Mouse (Mus musculus): ENCODE results near the gene Arhgdig. TPM values are rescaled to one million over a fixed set of nuclear protein-coding genes. Genes with fewer than 3 reads are reported as not detected.

The Arhgdig gene
- 15.0 and 23.9 TPM in 2 replicates for total RNA-seq (2012; rRNA removed)

- H3K27ac ChIP-seq (ENCODE audit: insufficient read depth, low read depth, low read length, poor library complexity, severe bottlenecking), result no peak within 1 kb of the TSS
- TF ChIP-seq ZNF384 (IDR thresholded peaks at IDR 0.05; ENCODE audit: low read depth, low read length), result no peak
- TF ChIP-seq CHD2 (IDR thresholded peaks at IDR 0.05; ENCODE audit: low read depth, low read length), result no peak
- no peak for TF ChIP-seq ZC3H11A (IDR thresholded peaks at IDR 0.05; ENCODE audit: borderline replicate concordance, low read depth, low read length)
- TF ChIP-seq HCFC1 (IDR thresholded peaks at IDR 0.05; ENCODE audit: borderline replicate concordance, insufficient read depth, low read length), result no peak
- TF ChIP-seq MAFK (IDR thresholded peaks at IDR 0.05; ENCODE audit: insufficient read depth, low read depth, low read length), result no peak
- no peaks in the 10 kb centered on the region for H3K9me3 ChIP-seq (ENCODE audit: control insufficient read depth, insufficient read depth, low read depth, low read length)
- H3K4me3 ChIP-seq (ENCODE audit: insufficient read depth in 1 of 2, low read depth in 1 of 2, low read length in 2 of 2, poor library complexity in 1 of 2, severe bottlenecking in 1 of 2), result peak within 1 kb of the TSS; percentile 26 to 31; a peak in 2 of 4 replicates
- peak within 1 kb of the TSS; percentile 38; the same call in 1 of the 2 replicates for H3K9ac ChIP-seq (ENCODE audit: insufficient read depth, low read depth, low read length, poor library complexity, severe bottlenecking)
- H3K36me3 ChIP-seq (ENCODE audit: control insufficient read depth, insufficient read depth, low read length, poor library complexity, severe bottlenecking), result peaks cover 2% of the 10 kb centered on the region; the same call in 1 of the 2 replicates
- peaks cover 6 to 42% of the 10 kb centered on the region in 2 experiments for H3K4me1 ChIP-seq (ENCODE audit: control insufficient read depth in 2 of 2, insufficient read depth in 2 of 2, low read length in 2 of 2, poor library complexity in 1 of 2)
- no peak for DNase-seq (ENCODE audit: low read depth, low spot score)
- in situ Hi-C loops (cut with MboI; ENCODE audit: low sequenced_read_pairs in 2 of 2, unreplicated experiment in 2 of 2), result no loop called here
These were observed at the start of gene Arhgdig for GRCm38 (mm10) chr17:26207686-26208085. Arhgdig (minus strand) TSS chr17:26207786.

GRCm38 (mm10) chr17:26255313-26255712 is 47.7 kb upstream of the Arhgdig start:
- Histone ChIP-seq H3K27ac (ENCODE audit: insufficient read depth, low read depth, low read length, poor library complexity, severe bottlenecking) (no peak overlapping the region), H3K36me3 (ENCODE audit: control insufficient read depth, insufficient read depth, low read length, poor library complexity, severe bottlenecking) (peaks cover 17% of the 10 kb centered on the region), H3K4me1 (ENCODE audit: control insufficient read depth in 2 of 2, insufficient read depth in 2 of 2, low read length in 2 of 2, poor library complexity in 1 of 2) (peaks cover 0 to 2% of the 10 kb centered on the region in 2 experiments; a peak in 1 of 4 replicates), H3K9ac (ENCODE audit: insufficient read depth, low read depth, low read length, poor library complexity, severe bottlenecking) (no peak overlapping the region), H3K4me3 (ENCODE audit: insufficient read depth in 1 of 2, low read depth in 1 of 2, low read length in 2 of 2, poor library complexity in 1 of 2, severe bottlenecking in 1 of 2) (no peak overlapping the region), H3K9me3 (ENCODE audit: control insufficient read depth, insufficient read depth, low read depth, low read length) (no peaks in the 10 kb centered on the region)
- DNase-seq (ENCODE audit: low read depth, low spot score), result no peak
- TF ChIP-seq ZC3H11A (IDR thresholded peaks at IDR 0.05; ENCODE audit: borderline replicate concordance, low read depth, low read length) (no peak), ZNF384 (IDR thresholded peaks at IDR 0.05; ENCODE audit: low read depth, low read length) (0 out of 2 replicates have a peak, but pooled peaks have one; percentile 24), MAFK (IDR thresholded peaks at IDR 0.05; ENCODE audit: insufficient read depth, low read depth, low read length) (no peak), CHD2 (IDR thresholded peaks at IDR 0.05; ENCODE audit: low read depth, low read length) (no peak), HCFC1 (IDR thresholded peaks at IDR 0.05; ENCODE audit: borderline replicate concordance, insufficient read depth, low read length) (no peak)
- in situ Hi-C loops (cut with MboI; ENCODE audit: low sequenced_read_pairs in 2 of 2, unreplicated experiment in 2 of 2), result no loop called here

GRCm38 (mm10) chr17:26253399-26253798 is 45.8 kb upstream of the Arhgdig start:
- peak overlapping the region; percentile 96 for H3K9ac ChIP-seq (ENCODE audit: insufficient read depth, low read depth, low read length, poor library complexity, severe bottlenecking)
- no peak for TF ChIP-seq ZC3H11A (IDR thresholded peaks at IDR 0.05; ENCODE audit: borderline replicate concordance, low read depth, low read length)
- no peak for TF ChIP-seq MAFK (IDR thresholded peaks at IDR 0.05; ENCODE audit: insufficient read depth, low read depth, low read length)
- no peak for TF ChIP-seq HCFC1 (IDR thresholded peaks at IDR 0.05; ENCODE audit: borderline replicate concordance, insufficient read depth, low read length)
- TF ChIP-seq CHD2 (IDR thresholded peaks at IDR 0.05; ENCODE audit: low read depth, low read length), result no peak
- no peak for TF ChIP-seq ZNF384 (IDR thresholded peaks at IDR 0.05; ENCODE audit: low read depth, low read length)
- H3K36me3 ChIP-seq (ENCODE audit: control insufficient read depth, insufficient read depth, low read length, poor library complexity, severe bottlenecking), result peaks cover 8% of the 10 kb centered on the region
- in situ Hi-C loops (cut with MboI; ENCODE audit: low sequenced_read_pairs in 2 of 2, unreplicated experiment in 2 of 2), result no loop called here
- DNase-seq (ENCODE audit: low read depth, low spot score), result no peak
- H3K4me1 ChIP-seq (ENCODE audit: control insufficient read depth in 2 of 2, insufficient read depth in 2 of 2, low read length in 2 of 2, poor library complexity in 1 of 2), result peaks cover 0 to 2% of the 10 kb centered on the region in 2 experiments; a peak in 1 of 4 replicates
- peak overlapping the region; percentile 88 for H3K27ac ChIP-seq (ENCODE audit: insufficient read depth, low read depth, low read length, poor library complexity, severe bottlenecking)
- no peaks in the 10 kb centered on the region for H3K9me3 ChIP-seq (ENCODE audit: control insufficient read depth, insufficient read depth, low read depth, low read length)
- peak overlapping the region; percentile 84 to 87 for H3K4me3 ChIP-seq (ENCODE audit: insufficient read depth in 1 of 2, low read depth in 1 of 2, low read length in 2 of 2, poor library complexity in 1 of 2, severe bottlenecking in 1 of 2)

- Histone ChIP-seq H3K27ac (ENCODE audit: insufficient read depth, low read depth, low read length, poor library complexity, severe bottlenecking) (peak within 1 kb of the TSS; percentile 88), H3K9me3 (ENCODE audit: control insufficient read depth, insufficient read depth, low read depth, low read length) (no peaks in the 10 kb centered on the region), H3K4me3 (ENCODE audit: insufficient read depth in 1 of 2, low read depth in 1 of 2, low read length in 2 of 2, poor library complexity in 1 of 2, severe bottlenecking in 1 of 2) (peak within 1 kb of the TSS; percentile 84 to 87), H3K9ac (ENCODE audit: insufficient read depth, low read depth, low read length, poor library complexity, severe bottlenecking) (peak within 1 kb of the TSS; percentile 96), H3K4me1 (ENCODE audit: control insufficient read depth in 2 of 2, insufficient read depth in 2 of 2, low read length in 2 of 2, poor library complexity in 1 of 2) (peaks cover 0 to 2% of the 10 kb centered on the region in 2 experiments; a peak in 1 of 4 replicates), H3K36me3 (ENCODE audit: control insufficient read depth, insufficient read depth, low read length, poor library complexity, severe bottlenecking) (peaks cover 7% of the 10 kb centered on the region)
- in situ Hi-C loops (cut with MboI; ENCODE audit: low sequenced_read_pairs in 2 of 2, unreplicated experiment in 2 of 2), result no loop called here
- TF ChIP-seq ZNF384 (IDR thresholded peaks at IDR 0.05; ENCODE audit: low read depth, low read length), result peak; percentile 87
- TF ChIP-seq ZC3H11A (IDR thresholded peaks at IDR 0.05; ENCODE audit: borderline replicate concordance, low read depth, low read length), result no peak
- peak; percentile 81 for TF ChIP-seq HCFC1 (IDR thresholded peaks at IDR 0.05; ENCODE audit: borderline replicate concordance, insufficient read depth, low read length)
- DNase-seq (ENCODE audit: low read depth, low spot score), result peak; percentile 91
These were observed 45.1 kb upstream of the Arhgdig start, which contains the start of gene Luc7l for GRCm38 (mm10) chr17:26252539-26253251. Luc7l (plus strand) TSS chr17:26252896.

Data from ES-E14 (cell line).